Mouse (Mus musculus): ENCODE data around the gene Vmn2r90.
"Not testable (repeated sequence)": the region's sequence is repeated elsewhere in the genome, so short reads cannot be mapped to it uniquely, and the experiment has no call there.

Vmn2r90 gene

GRCm38 (mm10) chr17:17703447-17703846, at the start of gene Vmn2r90:
TSS of gene Vmn2r90 (plus strand) at chr17:17703747.
- no peak for DNase-seq (ENCODE audit: inconsistent age in 2 of 2, low spot score in 1 of 2)

- DNase-seq (ENCODE audit: inconsistent age in 2 of 2, low spot score in 1 of 2): no peak
These were observed 48.3 kb upstream of the Vmn2r90 start for GRCm38 (mm10) chr17:17654997-17655828.

GRCm38 (mm10) chr17:17655829-17656176, 47.7 kb upstream of the Vmn2r90 start:
- DNase-seq (ENCODE audit: inconsistent age in 2 of 2, low spot score in 1 of 2): no peak

DNA sequence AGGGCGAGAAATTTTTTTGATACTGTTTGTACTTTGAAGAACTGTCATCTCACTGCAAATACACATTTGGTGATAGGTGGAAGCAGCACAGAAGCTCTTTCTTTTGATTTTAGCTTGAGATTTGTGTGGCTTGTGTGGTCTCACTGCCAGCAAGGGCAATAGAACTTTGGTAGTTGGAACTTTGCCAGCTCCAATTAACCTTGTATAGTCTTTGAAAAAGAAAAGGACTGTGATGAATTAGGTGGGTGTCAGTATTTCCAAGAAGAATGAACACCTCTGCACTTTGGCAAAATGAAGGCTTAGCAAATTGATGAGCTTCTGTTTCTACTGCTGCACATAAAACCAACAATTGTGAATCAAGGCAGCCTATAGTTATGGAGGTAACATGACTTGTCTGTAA, 24.8 kb upstream of the Vmn2r90 start:
- DNase-seq (ENCODE audit: inconsistent age in 2 of 2, low spot score in 1 of 2): no peak

GRCm38 (mm10) chr17:17690659-17691058, 12.9 kb upstream of the Vmn2r90 start:
- no peak for DNase-seq (ENCODE audit: inconsistent age in 2 of 2, low spot score in 1 of 2)

- DNase-seq (ENCODE audit: inconsistent age in 2 of 2, low spot score in 1 of 2): peak; percentile 60 to 83
These were observed 28.8 kb downstream of the Vmn2r90 start for GRCm38 (mm10) chr17:17732396-17732795.

- no peak for DNase-seq (ENCODE audit: inconsistent age in 2 of 2, low spot score in 1 of 2)
These were observed 35.1 kb downstream of the Vmn2r90 start for GRCm38 (mm10) chr17:17738635-17739034.

GRCm38 (mm10) chr17:17739300-17739699, 35.8 kb downstream of the Vmn2r90 start:
- not testable (repeated sequence) for DNase-seq (ENCODE audit: inconsistent age in 2 of 2, low spot score in 1 of 2)

- DNase-seq (ENCODE audit: inconsistent age in 2 of 2, low spot score in 1 of 2): not testable (repeated sequence)
These were observed 36.4 kb downstream of the Vmn2r90 start for GRCm38 (mm10) chr17:17739936-17740335.

DNA sequence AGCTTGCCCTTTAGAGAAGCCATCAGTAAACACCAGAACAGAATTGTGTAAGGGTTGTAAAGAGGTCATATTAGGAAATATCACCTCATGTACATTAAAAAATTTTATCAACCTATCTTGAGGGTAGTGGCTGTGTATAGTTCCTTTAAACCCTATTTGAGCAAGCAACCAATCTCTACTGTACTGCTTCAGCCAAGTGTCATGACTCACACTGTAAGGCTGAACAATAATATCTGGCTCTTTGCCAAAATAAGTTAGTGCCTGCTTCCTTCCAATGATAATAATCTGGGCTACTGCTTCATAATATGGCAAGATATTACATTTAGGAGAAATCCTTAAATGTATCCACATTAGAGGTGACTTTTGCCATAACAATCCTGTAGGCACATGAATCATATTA, 38.0 kb downstream of the Vmn2r90 start:
- not testable (repeated sequence) for DNase-seq (ENCODE audit: inconsistent age in 2 of 2, low spot score in 1 of 2)

- DNase-seq (ENCODE audit: inconsistent age in 2 of 2, low spot score in 1 of 2): peak; percentile 52 to 85
These were observed 45.8 kb downstream of the Vmn2r90 start for GRCm38 (mm10) chr17:17749371-17749770.

GRCm38 (mm10) chr17:17762614-17763293, 59.2 kb downstream of the Vmn2r90 start:
- DNase-seq (ENCODE audit: inconsistent age in 2 of 2, low spot score in 1 of 2): no peak

DNA sequence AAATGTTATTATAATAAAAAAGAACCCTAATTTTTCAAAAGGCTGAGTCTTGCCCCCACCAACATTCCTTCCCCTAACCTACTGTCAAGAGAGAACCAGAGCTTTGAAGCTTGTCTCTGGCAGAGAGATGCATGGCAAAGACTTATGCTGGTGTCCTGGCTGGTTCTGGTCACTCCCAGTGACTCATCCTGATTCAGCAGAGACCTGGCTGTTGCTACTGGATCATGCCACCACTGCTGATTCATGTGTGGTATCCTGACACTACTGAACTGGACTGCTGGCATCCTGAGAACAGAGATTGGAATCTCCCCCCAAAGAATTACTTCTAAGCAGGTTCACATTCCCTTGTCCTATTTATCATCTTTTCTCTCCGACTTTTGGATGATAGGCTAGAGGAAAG, 60.7 kb downstream of the Vmn2r90 start:
- DNase-seq (ENCODE audit: inconsistent age in 2 of 2, low spot score in 1 of 2): peak; percentile 45 to 50

DNA sequence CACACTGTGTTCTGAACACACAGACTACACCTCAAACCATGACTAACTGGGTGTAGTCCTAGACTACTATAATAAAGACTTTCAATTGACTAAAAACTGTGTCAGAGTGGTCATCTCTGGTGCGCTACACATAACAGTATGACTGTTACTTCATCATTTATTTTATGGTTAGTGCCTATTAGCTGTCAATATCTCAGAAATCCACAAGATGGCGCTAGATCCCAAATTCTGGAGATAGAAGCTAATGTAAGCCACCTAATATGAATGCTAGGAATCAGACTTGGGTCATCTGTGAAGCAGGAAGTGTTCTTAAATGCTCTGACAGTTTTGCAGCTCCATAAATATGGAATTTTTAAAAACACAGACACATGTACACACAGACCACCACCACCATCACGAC, 62.9 kb downstream of the Vmn2r90 start:
- DNase-seq (ENCODE audit: inconsistent age in 2 of 2, low spot score in 1 of 2): peak in 1 of 2 experiments; percentile 79
